Mouse (Mus musculus): Measurements from ENCODE around the gene Ttc23. TPM values are rescaled to one million over a fixed set of nuclear protein-coding genes. Genes with fewer than 3 reads are reported as not detected.
A peak's percentile ranks its signal among the peaks of the same experiment; 100 is the strongest.

Ttc23 gene
- total and polyA plus RNA-seq, 3 experiments: 0.42 to 4.8 TPM; not detected in 1

DNA sequence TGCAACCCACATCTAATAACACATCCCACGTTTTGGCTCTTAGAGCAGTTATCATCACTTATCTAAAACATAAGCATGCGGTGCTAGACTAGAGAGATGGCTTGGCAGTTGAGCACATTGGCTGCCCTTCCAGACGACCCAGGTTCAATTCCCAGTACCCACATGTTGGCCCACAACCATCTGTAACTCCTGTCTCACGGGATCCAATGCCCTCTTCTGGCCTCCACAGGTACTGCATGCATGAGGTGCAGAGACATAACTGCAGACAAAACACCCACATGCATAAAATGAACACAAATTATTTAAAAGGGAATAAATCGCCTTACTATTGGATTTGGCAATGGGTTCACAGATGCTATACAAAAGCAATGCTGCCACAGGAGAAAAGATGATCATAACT lies 14.8 kb upstream of the Ttc23 start:
- no peaks in the 10 kb centered on the region for H3K27me3 ChIP-seq (ENCODE audit: control insufficient read depth in 1 of 2, insufficient read depth in 2 of 2, low read length in 2 of 2)
- H3K4me3 ChIP-seq (ENCODE audit: control insufficient read depth in 1 of 2, insufficient read depth in 1 of 2, low read depth in 2 of 2, low read length in 2 of 2): no peak overlapping the region
- no peak overlapping the region for H3K9ac ChIP-seq (ENCODE audit: control insufficient read depth, low read depth, low read length, poor library complexity, severe bottlenecking)
- H3K36me3 ChIP-seq (ENCODE audit: control insufficient read depth in 1 of 2, insufficient read depth in 2 of 2, low read length in 2 of 2): no peaks in the 10 kb centered on the region
- H3K9me3 ChIP-seq (replicated peaks; ENCODE audit: insufficient read depth, low read length): no peaks in the 10 kb centered on the region
- TF ChIP-seq MYC (IDR thresholded peaks at IDR 0.05; ENCODE audit: low read depth, low read length) (no peak), RAD21 (IDR thresholded peaks at IDR 0.05; ENCODE audit: low read depth, low read length) (peak; percentile 29), CTCF (IDR thresholded peaks at IDR 0.05 in 2 of 3, conservative IDR thresholded peaks at IDR 0.05 in 1 of 3; ENCODE audit: control insufficient read depth in 1 of 3, insufficient read depth in 1 of 3, low read depth in 2 of 3, low read length in 3 of 3, poor library complexity in 1 of 3, severe bottlenecking in 1 of 3) (peak; percentile 50 to 65 (median 53)), NRF1 (IDR thresholded peaks at IDR 0.05; ENCODE audit: insufficient read depth, low read depth, low read length, poor library complexity, severe bottlenecking) (no peak), MAZ (IDR thresholded peaks at IDR 0.05; ENCODE audit: low read depth, low read length) (no peak), SMC3 (IDR thresholded peaks at IDR 0.05; ENCODE audit: low read depth, low read length) (peak; percentile 39), ZC3H11A (IDR thresholded peaks at IDR 0.05; ENCODE audit: low read depth, low read length) (0 out of 2 replicates have a peak, but pooled peaks have one; percentile 10)
- peak; percentile 57 for DNase-seq (ENCODE audit: low read depth, low spot score)
- no peak overlapping the region for H3K27ac ChIP-seq (ENCODE audit: control insufficient read depth, low read depth, low read length)
- no peaks in the 10 kb centered on the region for H3K79me2 ChIP-seq (ENCODE audit: control insufficient read depth, insufficient read depth, low read length, poor library complexity)
- no peaks in the 10 kb centered on the region for H3K4me1 ChIP-seq (ENCODE audit: control insufficient read depth in 1 of 2, insufficient read depth in 2 of 2, low read length in 2 of 2)

DNA sequence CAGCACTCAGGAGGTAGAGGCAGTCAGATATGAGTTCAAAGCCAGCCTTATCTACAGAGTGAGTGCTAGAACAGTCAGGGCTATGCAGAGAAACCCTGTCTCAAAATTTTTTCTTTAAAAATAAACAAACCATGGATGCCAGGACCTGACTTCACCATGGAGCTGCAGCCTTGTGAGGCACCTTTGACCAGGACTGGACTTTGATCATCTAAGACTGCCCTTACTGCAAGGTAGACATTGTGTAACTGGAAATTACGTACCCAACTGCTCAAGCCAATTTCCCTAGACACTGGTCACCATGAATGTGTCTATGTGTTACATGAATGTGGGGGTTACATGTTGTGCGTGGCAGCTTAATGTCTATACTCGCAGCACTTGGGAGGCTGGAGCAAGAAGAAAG lies 13.0 kb upstream of the Ttc23 start:
- no peaks in the 10 kb centered on the region for H3K36me3 ChIP-seq (ENCODE audit: control insufficient read depth in 1 of 2, insufficient read depth in 2 of 2, low read length in 2 of 2)
- no peaks in the 10 kb centered on the region for H3K4me1 ChIP-seq (ENCODE audit: control insufficient read depth in 1 of 2, insufficient read depth in 2 of 2, low read length in 2 of 2)
- no peak for TF ChIP-seq ELF1 (IDR thresholded peaks at IDR 0.05; ENCODE audit: low read depth, low read length)
- H3K9me3 ChIP-seq (replicated peaks; ENCODE audit: insufficient read depth, low read length): no peaks in the 10 kb centered on the region
- no peak for DNase-seq (ENCODE audit: low read depth, low spot score)
- H3K27ac ChIP-seq (ENCODE audit: control insufficient read depth, low read depth, low read length): no peak overlapping the region
- no peaks in the 10 kb centered on the region for H3K79me2 ChIP-seq (ENCODE audit: control insufficient read depth, insufficient read depth, low read length, poor library complexity)
- H3K4me3 ChIP-seq (ENCODE audit: control insufficient read depth in 1 of 2, insufficient read depth in 1 of 2, low read depth in 2 of 2, low read length in 2 of 2): no peak overlapping the region
- no peak overlapping the region for H3K9ac ChIP-seq (ENCODE audit: control insufficient read depth, low read depth, low read length, poor library complexity, severe bottlenecking)
- no peaks in the 10 kb centered on the region for H3K27me3 ChIP-seq (ENCODE audit: control insufficient read depth in 1 of 2, insufficient read depth in 2 of 2, low read length in 2 of 2)

GRCm38 (mm10) chr7:67636161-67636560 lies 11.0 kb upstream of the Ttc23 start:
- H3K79me2 ChIP-seq (ENCODE audit: control insufficient read depth, insufficient read depth, low read length, poor library complexity): no peaks in the 10 kb centered on the region
- H3K4me3 ChIP-seq (ENCODE audit: control insufficient read depth in 1 of 2, insufficient read depth in 1 of 2, low read depth in 2 of 2, low read length in 2 of 2): no peak overlapping the region
- H3K27ac ChIP-seq (ENCODE audit: control insufficient read depth, low read depth, low read length): no peak overlapping the region
- H3K9ac ChIP-seq (ENCODE audit: control insufficient read depth, low read depth, low read length, poor library complexity, severe bottlenecking): no peak overlapping the region
- no peaks in the 10 kb centered on the region for H3K9me3 ChIP-seq (replicated peaks; ENCODE audit: insufficient read depth, low read length)
- TF ChIP-seq MAX (IDR thresholded peaks at IDR 0.05; ENCODE audit: low read length): no peak
- TF ChIP-seq TCF12 (IDR thresholded peaks at IDR 0.05; ENCODE audit: low read depth, low read length): no peak
- no peak for TF ChIP-seq MXI1 (IDR thresholded peaks at IDR 0.05; ENCODE audit: low read depth, low read length)
- TF ChIP-seq ZNF384 (IDR thresholded peaks at IDR 0.05; ENCODE audit: low read depth, low read length): no peak
- TF ChIP-seq POLR2AphosphoS5 (IDR thresholded peaks at IDR 0.05; ENCODE audit: borderline replicate concordance, low read depth, low read length): no peak
- TF ChIP-seq RCOR1 (IDR thresholded peaks at IDR 0.05; ENCODE audit: low read depth, low read length): no peak
- no peak for TF ChIP-seq NELFE (IDR thresholded peaks at IDR 0.05; ENCODE audit: low read depth, low read length)
- no peak for TF ChIP-seq ZC3H11A (IDR thresholded peaks at IDR 0.05; ENCODE audit: low read depth, low read length)
- TF ChIP-seq CHD2 (IDR thresholded peaks at IDR 0.05; ENCODE audit: low read length): no peak
- no peak for TF ChIP-seq E2F4 (IDR thresholded peaks at IDR 0.05; ENCODE audit: borderline replicate concordance, low read depth, low read length)
- no peak for TF ChIP-seq POLR2A (IDR thresholded peaks at IDR 0.05; ENCODE audit: control insufficient read depth in 1 of 2, insufficient read depth in 1 of 2, low read depth in 1 of 2, low read length in 2 of 2, poor library complexity in 1 of 2)
- H3K27me3 ChIP-seq (ENCODE audit: control insufficient read depth in 1 of 2, insufficient read depth in 2 of 2, low read length in 2 of 2): no peaks in the 10 kb centered on the region
- DNase-seq (ENCODE audit: low read depth, low spot score): no peak
- no peaks in the 10 kb centered on the region for H3K4me1 ChIP-seq (ENCODE audit: control insufficient read depth in 1 of 2, insufficient read depth in 2 of 2, low read length in 2 of 2)
- no peaks in the 10 kb centered on the region for H3K36me3 ChIP-seq (ENCODE audit: control insufficient read depth in 1 of 2, insufficient read depth in 2 of 2, low read length in 2 of 2)
